Mouse (Mus musculus): ENCODE measurements around the gene Ezr.

Ezr gene

GRCm38 (mm10) chr17:6768301-6768788 is 14.2 kb downstream of the Ezr start:
- no peak for DNase-seq (ENCODE audit: low spot score)

- DNase-seq (ENCODE audit: low spot score), result no peak
These were observed 14.8 kb downstream of the Ezr start for GRCm38 (mm10) chr17:6767771-6768170.

GRCm38 (mm10) chr17:6766823-6767222 is 15.8 kb downstream of the Ezr start:
- DNase-seq (ENCODE audit: low spot score), result no peak

GRCm38 (mm10) chr17:6765886-6766285 is 16.7 kb downstream of the Ezr start:
- DNase-seq (ENCODE audit: low spot score), result no peak

- no peak for DNase-seq (ENCODE audit: low spot score)
These were observed 17.9 kb downstream of the Ezr start for GRCm38 (mm10) chr17:6764730-6765129.

- no peak for DNase-seq (ENCODE audit: low spot score)
These were observed 18.4 kb downstream of the Ezr start for GRCm38 (mm10) chr17:6764227-6764593.

GRCm38 (mm10) chr17:6763513-6764226 is 18.9 kb downstream of the Ezr start:
- no peak for DNase-seq (ENCODE audit: low spot score)

GRCm38 (mm10) chr17:6759717-6760292 is 22.8 kb downstream of the Ezr start:
- DNase-seq (ENCODE audit: low spot score), result no peak

GRCm38 (mm10) chr17:6758845-6759244 is 23.7 kb downstream of the Ezr start:
- DNase-seq (ENCODE audit: low spot score), result no peak

GRCm38 (mm10) chr17:6757902-6758301 is 24.7 kb downstream of the Ezr start:
- DNase-seq (ENCODE audit: low spot score), result no peak

- DNase-seq (ENCODE audit: low spot score), result no peak
These were observed 26.7 kb downstream of the Ezr start for GRCm38 (mm10) chr17:6755873-6756272.

GRCm38 (mm10) chr17:6755176-6755575 is 27.4 kb downstream of the Ezr start:
- DNase-seq (ENCODE audit: low spot score), result no peak

- DNase-seq (ENCODE audit: low spot score), result no peak
These were observed 30.2 kb downstream of the Ezr start for GRCm38 (mm10) chr17:6752375-6752774.

- DNase-seq (ENCODE audit: low spot score), result no peak
These were observed 31.2 kb downstream of the Ezr start for GRCm38 (mm10) chr17:6751221-6751859.

GRCm38 (mm10) chr17:6748779-6749464 is 33.7 kb downstream of the Ezr start:
- no peak for DNase-seq (ENCODE audit: low spot score)

GRCm38 (mm10) chr17:6747478-6747877 is 35.1 kb downstream of the Ezr start:
- DNase-seq (ENCODE audit: low spot score), result no peak

- no peak for DNase-seq (ENCODE audit: low spot score)
These were observed 35.9 kb downstream of the Ezr start for GRCm38 (mm10) chr17:6746452-6747231.

- DNase-seq (ENCODE audit: low spot score), result no peak
These were observed 36.6 kb downstream of the Ezr start for GRCm38 (mm10) chr17:6745975-6746374.

GRCm38 (mm10) chr17:6745503-6745902 is 37.1 kb downstream of the Ezr start:
- DNase-seq (ENCODE audit: low spot score), result no peak

- DNase-seq (ENCODE audit: low spot score), result no peak
These were observed 37.7 kb downstream of the Ezr start for GRCm38 (mm10) chr17:6744871-6745270.

- DNase-seq (ENCODE audit: low spot score), result no peak
These were observed 38.2 kb downstream of the Ezr start for GRCm38 (mm10) chr17:6744366-6744765.

- no peak for DNase-seq (ENCODE audit: low spot score)
These were observed 38.8 kb downstream of the Ezr start for GRCm38 (mm10) chr17:6743787-6744239.
